Mouse (Mus musculus) Patski (cell line): ENCODE results near the gene Erlec1. TPM values are rescaled to one million over a fixed set of nuclear protein-coding genes. Genes with fewer than 3 reads are reported as not detected.

Experiments
- ATAC-seq: fragments of 100-300 bp; one replicate; pipeline ENCODE4 v1.8.0; 2021
- CTCF ChIA-PET: fragments of 350-600 bp; sonication (Branson Sonifier 250); formaldehyde crosslinking; loops from one replicate; lab custom pipeline; 2022; ENCODE audit warnings: inconsistent platforms; lab: Charles Lee
- POLR2A ChIA-PET: fragments of 350-600 bp; sonication (Branson Sonifier 250); formaldehyde crosslinking; loops from one replicate; lab custom pipeline; 2022; ENCODE audit warnings: antibody characterized with exemption, inconsistent platforms; lab: Charles Lee
- DNase-seq: peaks from one replicate; pipeline ENCODE4 v3.0.0-alpha.2; 2011; ENCODE audit warnings: low read depth, low spot score
- H3K27me3 ChIP-seq: fragments of 371-371 bp; one replicate; pipeline ENCODE4 v1.5.1; 2021
- CTCF ChIP-seq: fragments of 100-300 bp; IDR thresholded peaks from one replicate; pipeline ENCODE4 v1.5.1; 2021
- in situ Hi-C: fragments of 300-500 bp; cut with MboI; formaldehyde crosslinking; loops from 3 replicates; pipeline ENCODE4 v1.11.1; 2018; ENCODE audit warnings: low pct_unique_long_range_greater_than_20kb, mixed read lengths
- polyA plus RNA-seq: library from polyadenylated mRNA; unstranded; gene quantifications from one replicate; pipeline ENCODE4 v1.2.3, GENCODE M21; 2021

Gene Erlec1
- 85.4 TPM for polyA plus RNA-seq

GRCm38 (mm10) chr11:30954279-30954725 lies at the start of gene Erlec1:
Erlec1 (minus strand) TSS chr11:30954335.
- in situ Hi-C loops, result loop anchor here (25.0 kb wide), 2 partner anchors 283 to 708 kb away; partner anchors contain the start of gene Bod1
- no peak for TF ChIP-seq CTCF
- ATAC-seq, result peak; percentile 95
- CTCF ChIA-PET, result interaction anchor here (1.4 kb wide), 1 partner anchor 684 kb away, joined by 3 read pairs; no protein-coding TSS in a partner anchor
- H3K27me3 ChIP-seq, result no peaks in the 10 kb centered on the region
- POLR2A ChIA-PET, result no interaction called here
- DNase-seq, result no peak

DNA sequence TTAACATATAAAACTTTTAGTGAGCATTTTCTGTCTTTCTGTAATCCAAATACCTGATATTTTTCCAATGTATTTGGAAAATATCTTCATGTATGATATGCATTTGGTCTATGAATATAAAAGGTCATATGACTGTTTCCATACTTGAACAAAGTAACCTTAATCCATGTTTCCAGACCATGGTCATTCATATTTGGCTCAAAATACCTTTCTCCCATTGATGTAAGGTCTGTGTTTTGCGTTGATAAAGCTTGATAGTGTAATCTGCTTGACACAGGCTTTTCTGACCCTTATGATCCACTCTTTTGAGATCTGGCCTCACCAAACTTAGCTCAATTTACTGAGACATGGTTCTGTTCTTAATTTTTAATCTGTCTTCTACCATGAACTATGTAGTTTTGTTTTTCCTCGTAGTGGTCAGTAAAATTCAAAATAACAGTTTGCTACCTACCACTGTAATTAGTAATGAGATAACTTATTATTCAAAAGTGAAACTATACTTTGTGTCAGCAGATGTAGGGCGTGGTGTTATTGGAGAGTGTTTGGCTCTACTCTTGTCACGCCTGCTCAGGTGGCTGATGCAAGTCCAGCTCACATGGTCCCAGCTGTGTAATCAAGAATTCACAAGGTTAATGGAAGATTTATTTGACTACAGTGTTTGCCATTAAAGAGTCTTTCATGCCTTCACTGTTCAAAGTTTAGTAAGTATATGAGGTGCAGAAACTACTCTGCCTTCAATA lies 47.2 kb upstream of the Erlec1 start:
- CTCF ChIA-PET, result interaction anchor here (1.4 kb wide), 1 partner anchor 637 kb away, joined by 3 read pairs; no protein-coding TSS in a partner anchor
- ATAC-seq, result no peak

GRCm38 (mm10) chr11:31000028-31000427 lies 45.9 kb upstream of the Erlec1 start:
- in situ Hi-C loops, result no loop called here
- ChIA-PET POLR2A (no interaction called here), CTCF (interaction anchor here (1.0 kb wide), 1 partner anchor 8 kb away, joined by 3 read pairs; no protein-coding TSS in a partner anchor)
- H3K27me3 ChIP-seq, result no peaks in the 10 kb centered on the region
- no peak for TF ChIP-seq CTCF
- no peak for ATAC-seq
- no peak for DNase-seq

More for the DNA sequence above, 47.2 kb upstream of the Erlec1 start:
- in situ Hi-C loops, result no loop called here
- TF ChIP-seq CTCF, result no peak
- POLR2A ChIA-PET, result no interaction called here
- no peak for DNase-seq
- no peaks in the 10 kb centered on the region for H3K27me3 ChIP-seq

DNA sequence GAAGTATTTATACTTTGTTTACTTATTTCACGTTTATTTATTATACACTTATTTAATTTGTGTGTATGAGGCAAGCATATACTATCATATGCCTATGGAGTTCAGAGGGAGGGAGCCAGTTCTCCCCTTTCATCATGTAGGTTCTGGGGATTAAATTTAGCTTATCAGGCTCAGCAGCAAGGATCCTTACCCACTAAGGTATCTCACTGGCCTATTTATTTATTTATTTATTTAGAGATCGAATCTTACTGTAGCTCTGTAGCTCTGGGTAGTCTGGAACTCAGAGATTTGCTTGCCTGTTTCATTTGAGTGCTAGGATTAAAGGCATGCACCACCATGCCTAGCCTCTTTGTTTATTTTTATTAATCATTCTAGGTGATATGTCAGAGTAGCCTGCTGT lies 44.6 kb upstream of the Erlec1 start:
- DNase-seq (no peak), ATAC-seq (no peak)
- POLR2A ChIA-PET, result no interaction called here
- no peaks in the 10 kb centered on the region for H3K27me3 ChIP-seq
- CTCF ChIA-PET, result no interaction called here
- TF ChIP-seq CTCF, result no peak
- in situ Hi-C loops, result no loop called here

DNA sequence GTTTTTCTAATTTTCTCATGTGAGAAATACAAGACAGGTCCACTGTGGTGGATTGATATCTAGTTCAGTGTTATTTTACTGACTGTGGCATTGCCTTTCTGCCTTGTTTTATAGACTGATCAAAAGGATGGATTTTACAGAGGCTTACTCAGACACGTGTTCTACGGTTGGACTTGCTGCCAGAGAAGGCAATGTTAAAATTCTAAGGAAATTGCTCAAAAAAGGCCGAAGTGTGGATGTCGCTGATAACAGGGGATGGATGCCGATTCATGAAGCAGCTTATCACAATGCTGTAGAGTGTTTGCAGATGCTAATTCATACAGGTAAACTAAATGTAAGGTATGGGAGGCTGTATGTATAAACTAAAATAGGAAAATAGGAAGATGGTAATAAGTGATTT lies 44.1 kb upstream of the Erlec1 start:
- in situ Hi-C loops, result no loop called here

GRCm38 (mm10) chr11:30996670-30997069 lies 42.5 kb upstream of the Erlec1 start:
- in situ Hi-C loops, result no loop called here
- no peak for TF ChIP-seq CTCF
- POLR2A ChIA-PET, result no interaction called here
- ATAC-seq, result no peak
- H3K27me3 ChIP-seq, result no peaks in the 10 kb centered on the region
- no peak for DNase-seq
- CTCF ChIA-PET, result no interaction called here

More for the DNA sequence above, 44.1 kb upstream of the Erlec1 start:
- ChIA-PET POLR2A (no interaction called here), CTCF (no interaction called here)
- DNase-seq (no peak), ATAC-seq (no peak)
- H3K27me3 ChIP-seq, result no peaks in the 10 kb centered on the region
- no peak for TF ChIP-seq CTCF

GRCm38 (mm10) chr11:30986625-30987017 lies 32.5 kb upstream of the Erlec1 start:
- no peaks in the 10 kb centered on the region for H3K27me3 ChIP-seq
- POLR2A ChIA-PET, result interaction anchor here (1.2 kb wide), 1 partner anchor 239 kb away, joined by 5 read pairs; no protein-coding TSS in a partner anchor
- ATAC-seq (peak; percentile 10), DNase-seq (no peak)
- TF ChIP-seq CTCF, result no peak
- CTCF ChIA-PET, result no interaction called here
- in situ Hi-C loops, result no loop called here

GRCm38 (mm10) chr11:30985877-30986624 lies 31.9 kb upstream of the Erlec1 start, which contains the start of gene Chac2:
Chac2 (minus strand) TSS chr11:30986350.
- in situ Hi-C loops, result no loop called here
- H3K27me3 ChIP-seq, result no peaks in the 10 kb centered on the region
- TF ChIP-seq CTCF, result no peak
- DNase-seq (peak; percentile 69), ATAC-seq (peak; percentile 98)
- POLR2A ChIA-PET, result interaction anchor here (1.1 to 1.2 kb wide), 2 partner anchors 10 to 240 kb away, joined by 3 to 5 read pairs; no protein-coding TSS in a partner anchor
- CTCF ChIA-PET, result no interaction called here

DNA sequence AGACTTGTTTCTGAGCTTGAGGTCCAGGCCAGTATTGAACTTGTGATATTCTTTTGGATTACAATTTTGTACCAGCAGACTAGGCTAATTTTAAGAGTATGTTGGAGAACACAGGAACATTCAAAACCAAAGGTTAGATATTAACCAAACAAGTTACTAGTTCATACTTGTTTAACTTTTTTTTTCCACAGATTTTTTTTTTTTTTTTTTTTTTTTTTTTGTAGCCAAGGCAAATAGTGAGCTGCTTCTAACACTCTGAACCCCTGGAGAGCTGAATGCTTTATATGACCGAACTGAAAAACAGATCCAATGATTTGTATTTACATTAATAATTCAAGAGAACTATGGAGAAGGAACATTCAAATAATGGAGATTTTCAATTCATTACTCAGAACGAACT lies 31.1 kb upstream of the Erlec1 start:
- in situ Hi-C loops, result no loop called here
- no peak for DNase-seq
- TF ChIP-seq CTCF, result no peak
- H3K27me3 ChIP-seq, result no peaks in the 10 kb centered on the region
- ChIA-PET CTCF (interaction anchor here (1.5 kb wide), 1 partner anchor 11 kb away, joined by 4 read pairs; no protein-coding TSS in a partner anchor), POLR2A (interaction anchor here (1.1 to 1.2 kb wide), 2 partner anchors 9 to 240 kb away, joined by 3 to 5 read pairs; no protein-coding TSS in a partner anchor)
- no peak for ATAC-seq

GRCm38 (mm10) chr11:30953469-30954154 lies 523 bp downstream of the Erlec1 start:
- POLR2A ChIA-PET, result no interaction called here

More at GRCm38 (mm10) chr11:30953469-30954154, 523 bp downstream of the Erlec1 start:
- in situ Hi-C loops, result loop anchor here (25.0 kb wide), 2 partner anchors 284 to 709 kb away; partner anchors contain the start of gene Bod1
- no peak for TF ChIP-seq CTCF
- CTCF ChIA-PET, result interaction anchor here (1.4 kb wide), 1 partner anchor 684 kb away, joined by 3 read pairs; no protein-coding TSS in a partner anchor
- peak; percentile 66 for ATAC-seq
- no peaks in the 10 kb centered on the region for H3K27me3 ChIP-seq
- DNase-seq, result no peak
